Mouse (Mus musculus): Measurements from ENCODE around the gene Trpc2.

GRCm38 (mm10) chr7:102104126-102104525 lies 21.2 kb downstream of the Trpc2 start:
- TF ChIP-seq EP300 (IDR thresholded peaks at IDR 0.05; ENCODE audit: low read depth) (no peak), CTCF (IDR thresholded peaks at IDR 0.05; ENCODE audit: low read depth) (no peak)

All from liver, postnatal 0 days (tissue).